ENCODE assay signal across 14 mouse cellular contexts in genomic region chr6:133934667-133935066, GRCm38 (mm10).
"Had no signal": no experiment of that assay in that cellular context is flagged by ENCODE, and none has a peak within 500 bp of the region (broad histone marks: within the 10 kb centered on the region; RNA-seq: fewer than 3 reads in every experiment).

No protein-coding gene starts in this region.

- H3K9me3 ChIP-seq: liver, embryonic 13.5 days; midbrain, embryonic 10.5 days; midbrain, embryonic 15.5 days had no signal

- H3K4me1 ChIP-seq: liver, embryonic 13.5 days; midbrain, embryonic 15.5 days had no signal

- ATAC-seq: intestine, embryonic 16.5 days; lung, postnatal 0 days; midbrain, embryonic 15.5 days had no signal

- H3K27ac ChIP-seq: liver, embryonic 13.5 days; midbrain, embryonic 10.5 days; midbrain, embryonic 15.5 days had no signal

- H3K27me3 ChIP-seq: liver, embryonic 13.5 days; midbrain, embryonic 15.5 days had no signal

- DNase-seq: kidney, adult 2 months; kidney, postnatal 36 days; layer of hippocampus, adult 9-11 months; layer of hippocampus, postnatal 36 days; liver, embryonic 13.5 days; lung, adult 18-20 months; lung, postnatal 4 days; right cerebral cortex, postnatal 14 days; thymus, adult 18-20 months; thymus, postnatal 14 days had no signal

- H3K4me3 ChIP-seq: liver, embryonic 13.5 days; midbrain, embryonic 10.5 days; midbrain, embryonic 15.5 days had no signal

- H3K4me2 ChIP-seq: liver, embryonic 13.5 days; midbrain, embryonic 15.5 days had no signal

- H3K36me3 ChIP-seq: liver, embryonic 13.5 days; midbrain, embryonic 10.5 days; midbrain, embryonic 15.5 days had no signal

- H3K9ac ChIP-seq: liver, embryonic 13.5 days; midbrain, embryonic 15.5 days had no signal
